Mouse (Mus musculus): ENCODE results near the gene Tlr9. TPM values are rescaled to one million over a fixed set of nuclear protein-coding genes. Genes with fewer than 3 reads are reported as not detected.
A peak's percentile ranks its signal among the peaks of the same experiment; 100 is the strongest.

Gene Tlr9
- polyA plus RNA-seq, 1 experiment from 2014 or later, result 0.12 TPM

GRCm38 (mm10) chr9:106210853-106211609 is 11.4 kb upstream of the Tlr9 start:
- H3K27me3 ChIP-seq (ENCODE audit: control insufficient read depth, insufficient read depth, low read length), result no peaks in the 10 kb centered on the region
- H3K4me1 ChIP-seq (replicated peaks; ENCODE audit: control insufficient read depth, insufficient read depth, low read length), result peaks cover 8% of the 10 kb centered on the region; the same call in 1 of the 2 replicates
- 27% methylated on average over 9 of the region's 9 CpGs for WGBS
- peak overlapping the region; percentile 18; the same call in 1 of the 2 replicates for H3K4me3 ChIP-seq (replicated peaks; ENCODE audit: low read length)
- H3K9ac ChIP-seq, result peak overlapping the region; percentile 53
- peak overlapping the region; percentile 53 for H3K4me2 ChIP-seq (replicated peaks)
- no peak for ATAC-seq (ENCODE audit: low FRiP score)
- H3K27ac ChIP-seq, result 0 out of 2 replicates have a peak overlapping the region, but pooled peaks have one; percentile 64
- H3K9me3 ChIP-seq (ENCODE audit: control insufficient read depth, low read length), result no peaks in the 10 kb centered on the region
- DNase-seq (ENCODE audit: low spot score), result no peak
- peaks cover 37% of the 10 kb centered on the region for H3K36me3 ChIP-seq (replicated peaks; ENCODE audit: control insufficient read depth, insufficient read depth)

GRCm38 (mm10) chr9:106211680-106212593 is 10.5 kb upstream of the Tlr9 start:
- Histone ChIP-seq H3K27me3 (ENCODE audit: control insufficient read depth, insufficient read depth, low read length) (no peaks in the 10 kb centered on the region), H3K4me3 (replicated peaks; ENCODE audit: low read length) (peak overlapping the region; percentile 18), H3K4me1 (replicated peaks; ENCODE audit: control insufficient read depth, insufficient read depth, low read length) (peaks cover 8% of the 10 kb centered on the region; the same call in 1 of the 2 replicates), H3K9me3 (ENCODE audit: control insufficient read depth, low read length) (no peaks in the 10 kb centered on the region), H3K4me2 (replicated peaks) (peak overlapping the region; percentile 53), H3K27ac (peak overlapping the region; percentile 64; the same call in 1 of the 2 replicates), H3K9ac (peak overlapping the region; percentile 53), H3K36me3 (replicated peaks; ENCODE audit: control insufficient read depth, insufficient read depth) (peaks cover 44% of the 10 kb centered on the region)
- 17% methylated on average over 37 of the region's 37 CpGs for WGBS
- DNase-seq (ENCODE audit: low spot score), result peak; percentile 95
- peak; percentile 85 for ATAC-seq (ENCODE audit: low FRiP score)

GRCm38 (mm10) chr9:106212594-106212981 is 9.8 kb upstream of the Tlr9 start:
- Histone ChIP-seq H3K9ac (no peak overlapping the region), H3K9me3 (ENCODE audit: control insufficient read depth, low read length) (no peaks in the 10 kb centered on the region), H3K4me1 (replicated peaks; ENCODE audit: control insufficient read depth, insufficient read depth, low read length) (peaks cover 8% of the 10 kb centered on the region; the same call in 1 of the 2 replicates), H3K27me3 (ENCODE audit: control insufficient read depth, insufficient read depth, low read length) (no peaks in the 10 kb centered on the region), H3K36me3 (replicated peaks; ENCODE audit: control insufficient read depth, insufficient read depth) (peaks cover 44% of the 10 kb centered on the region), H3K4me3 (replicated peaks; ENCODE audit: low read length) (no peak overlapping the region), H3K27ac (no peak overlapping the region), H3K4me2 (replicated peaks) (no peak overlapping the region)
- no peak for DNase-seq (ENCODE audit: low spot score)
- 87% methylated on average over 12 of the region's 12 CpGs for WGBS
- no peak for ATAC-seq (ENCODE audit: low FRiP score)

- H3K27ac ChIP-seq, result no peak overlapping the region
- no peak for ATAC-seq (ENCODE audit: low FRiP score)
- H3K36me3 ChIP-seq (replicated peaks; ENCODE audit: control insufficient read depth, insufficient read depth), result peaks cover 44% of the 10 kb centered on the region
- no peak overlapping the region for H3K4me3 ChIP-seq (replicated peaks; ENCODE audit: low read length)
- DNase-seq (ENCODE audit: low spot score), result no peak
- no peak overlapping the region for H3K9ac ChIP-seq
- H3K27me3 ChIP-seq (ENCODE audit: control insufficient read depth, insufficient read depth, low read length), result no peaks in the 10 kb centered on the region
- 84% methylated on average over 6 of the region's 6 CpGs for WGBS
- H3K9me3 ChIP-seq (ENCODE audit: control insufficient read depth, low read length), result no peaks in the 10 kb centered on the region
- no peak overlapping the region for H3K4me2 ChIP-seq (replicated peaks)
- peaks cover 8% of the 10 kb centered on the region; the same call in 1 of the 2 replicates for H3K4me1 ChIP-seq (replicated peaks; ENCODE audit: control insufficient read depth, insufficient read depth, low read length)
These were observed 6.9 kb upstream of the Tlr9 start for GRCm38 (mm10) chr9:106215341-106216125.

- DNase-seq (ENCODE audit: low spot score) (no peak), ATAC-seq (ENCODE audit: low FRiP score) (no peak)
- H3K4me3 ChIP-seq (replicated peaks; ENCODE audit: low read length), result no peak overlapping the region
- no peak overlapping the region for H3K27ac ChIP-seq
- no peaks in the 10 kb centered on the region for H3K4me1 ChIP-seq (replicated peaks; ENCODE audit: control insufficient read depth, insufficient read depth, low read length)
- H3K9ac ChIP-seq, result no peak overlapping the region
- no peaks in the 10 kb centered on the region for H3K9me3 ChIP-seq (ENCODE audit: control insufficient read depth, low read length)
- no peaks in the 10 kb centered on the region for H3K27me3 ChIP-seq (ENCODE audit: control insufficient read depth, insufficient read depth, low read length)
- WGBS, result 90% methylated on average over 7 of the region's 7 CpGs
- H3K4me2 ChIP-seq (replicated peaks), result no peak overlapping the region
- peaks cover 44% of the 10 kb centered on the region for H3K36me3 ChIP-seq (replicated peaks; ENCODE audit: control insufficient read depth, insufficient read depth)
These were observed 5.4 kb upstream of the Tlr9 start for GRCm38 (mm10) chr9:106216971-106217370.

- Histone ChIP-seq H3K9me3 (ENCODE audit: control insufficient read depth, low read length) (no peaks in the 10 kb centered on the region), H3K27ac (no peak overlapping the region), H3K9ac (no peak overlapping the region), H3K4me2 (replicated peaks) (no peak overlapping the region), H3K36me3 (replicated peaks; ENCODE audit: control insufficient read depth, insufficient read depth) (0 out of 2 replicates have a peak, but pooled peaks cover 8% of the 10 kb centered on the region), H3K27me3 (ENCODE audit: control insufficient read depth, insufficient read depth, low read length) (peaks cover 5% of the 10 kb centered on the region; the same call in 1 of the 2 replicates), H3K4me1 (replicated peaks; ENCODE audit: control insufficient read depth, insufficient read depth, low read length) (0 out of 2 replicates have a peak, but pooled peaks cover 4% of the 10 kb centered on the region), H3K4me3 (replicated peaks; ENCODE audit: low read length) (no peak overlapping the region)
- no peak for DNase-seq (ENCODE audit: low spot score)
- no peak for ATAC-seq (ENCODE audit: low FRiP score)
- WGBS, result 76% methylated on average over 8 of the region's 8 CpGs
These were observed 1.4 kb upstream of the Tlr9 start for GRCm38 (mm10) chr9:106220894-106221523.

- 0 out of 2 replicates have a peak, but pooled peaks cover 7% of the 10 kb centered on the region for H3K4me1 ChIP-seq (replicated peaks; ENCODE audit: control insufficient read depth, insufficient read depth, low read length)
- H3K9ac ChIP-seq, result no peak overlapping the region
- WGBS, result 86% methylated on average over 4 of the region's 4 CpGs
- no peak overlapping the region for H3K4me2 ChIP-seq (replicated peaks)
- ATAC-seq (ENCODE audit: low FRiP score) (no peak), DNase-seq (ENCODE audit: low spot score) (no peak)
- no peak overlapping the region for H3K27ac ChIP-seq
- H3K36me3 ChIP-seq (replicated peaks; ENCODE audit: control insufficient read depth, insufficient read depth), result no peaks in the 10 kb centered on the region
- H3K9me3 ChIP-seq (ENCODE audit: control insufficient read depth, low read length), result no peaks in the 10 kb centered on the region
- no peak overlapping the region for H3K4me3 ChIP-seq (replicated peaks; ENCODE audit: low read length)
- H3K27me3 ChIP-seq (ENCODE audit: control insufficient read depth, insufficient read depth, low read length), result peaks cover 5% of the 10 kb centered on the region; the same call in 1 of the 2 replicates
These were observed 596 bp downstream of the Tlr9 start for GRCm38 (mm10) chr9:106222994-106223393.

- ATAC-seq (ENCODE audit: low FRiP score), result peak; percentile 17; the same call in 1 of the 2 replicates
- no peak overlapping the region for H3K27ac ChIP-seq
- DNase-seq (ENCODE audit: low spot score), result no peak
These were observed 3.2 kb downstream of the Tlr9 start for GRCm38 (mm10) chr9:106225469-106226150.

More at GRCm38 (mm10) chr9:106225469-106226150, 3.2 kb downstream of the Tlr9 start:
- Histone ChIP-seq H3K4me1 (replicated peaks; ENCODE audit: control insufficient read depth, insufficient read depth, low read length) (0 out of 2 replicates have a peak, but pooled peaks cover 7% of the 10 kb centered on the region), H3K4me3 (replicated peaks; ENCODE audit: low read length) (peak overlapping the region; percentile 33), H3K9ac (peak overlapping the region; percentile 63), H3K9me3 (ENCODE audit: control insufficient read depth, low read length) (no peaks in the 10 kb centered on the region), H3K4me2 (replicated peaks) (peak overlapping the region; percentile 75), H3K27me3 (ENCODE audit: control insufficient read depth, insufficient read depth, low read length) (peaks cover 5% of the 10 kb centered on the region; the same call in 1 of the 2 replicates), H3K36me3 (replicated peaks; ENCODE audit: control insufficient read depth, insufficient read depth) (no peaks in the 10 kb centered on the region)
- WGBS, result 58% methylated on average over 24 of the region's 24 CpGs

Data from hindbrain, embryonic 14.5 days (tissue).